Mouse (Mus musculus) CH12F3 (cell line): Measurements from ENCODE around the gene Pbx1.

ENCODE experiments used
- in situ Hi-C: fragments of 300-500 bp; cut with MboI; formaldehyde crosslinking; loops from 2 replicates; pipeline ENCODE4 v1.14.3; 2020; ENCODE audit warnings: low sequenced_read_pairs

Pbx1 gene

GRCm38 (mm10) chr1:168348036-168348784, 83.9 kb downstream of the Pbx1 start:
- in situ Hi-C loops = no loop called here

- in situ Hi-C loops = no loop called here
Measured at GRCm38 (mm10) chr1:168344918-168345317, 87.2 kb downstream of the Pbx1 start.

- in situ Hi-C loops = no loop called here
Measured at GRCm38 (mm10) chr1:168344262-168344661, 87.8 kb downstream of the Pbx1 start.

GRCm38 (mm10) chr1:168342269-168342668, 89.8 kb downstream of the Pbx1 start:
- in situ Hi-C loops = no loop called here

- in situ Hi-C loops = no loop called here
Measured at GRCm38 (mm10) chr1:168341863-168342262, 90.2 kb downstream of the Pbx1 start.

- in situ Hi-C loops = no loop called here
Measured at GRCm38 (mm10) chr1:168341368-168341767, 90.7 kb downstream of the Pbx1 start.

- in situ Hi-C loops = no loop called here
Measured at GRCm38 (mm10) chr1:168336238-168336818, 95.7 kb downstream of the Pbx1 start.

- in situ Hi-C loops = no loop called here
Measured at GRCm38 (mm10) chr1:168334831-168335574, 97.1 kb downstream of the Pbx1 start.

- in situ Hi-C loops = no loop called here
Measured at GRCm38 (mm10) chr1:168332056-168332455, 100.0 kb downstream of the Pbx1 start.

GRCm38 (mm10) chr1:168328236-168328605, 103.8 kb downstream of the Pbx1 start:
- in situ Hi-C loops = no loop called here

- in situ Hi-C loops = no loop called here
Measured at GRCm38 (mm10) chr1:168327405-168328235, 104.5 kb downstream of the Pbx1 start.

GRCm38 (mm10) chr1:168325786-168326185, 106.3 kb downstream of the Pbx1 start:
- in situ Hi-C loops = no loop called here

- in situ Hi-C loops = no loop called here
Measured at GRCm38 (mm10) chr1:168324306-168325085, 107.6 kb downstream of the Pbx1 start.

GRCm38 (mm10) chr1:168323436-168324108, 108.5 kb downstream of the Pbx1 start:
- in situ Hi-C loops = no loop called here

GRCm38 (mm10) chr1:168322892-168323291, 109.2 kb downstream of the Pbx1 start:
- in situ Hi-C loops = no loop called here

- in situ Hi-C loops = no loop called here
Measured at GRCm38 (mm10) chr1:168319695-168320094, 112.4 kb downstream of the Pbx1 start.

GRCm38 (mm10) chr1:168318899-168319469, 113.1 kb downstream of the Pbx1 start:
- in situ Hi-C loops = no loop called here

GRCm38 (mm10) chr1:168313772-168314171, 118.3 kb downstream of the Pbx1 start:
- in situ Hi-C loops = no loop called here

- in situ Hi-C loops = no loop called here
Measured at GRCm38 (mm10) chr1:168312710-168313447, 119.2 kb downstream of the Pbx1 start.
